Mouse (Mus musculus) adrenal gland (tissue): ENCODE measurements at regions not wholly inside any gene's neighbourhood (a gene's known extent, or its start where the extent isn't known, plus 50 kb on each side); places are given as distances from the start of the nearest gene placed in this dataset.

Experiments
- microRNA-seq, 2 experiments: library from miRNA; unstranded; fragments of <30 nt; microRNA quantifications; one replicate each; pipeline ENCODE4; 2019

Small RNAs in the stretch of these regions (microRNA-seq; reads per million reads assigned to microRNA genes)
- gene Gm26472 = 0 reads per million in 2 experiments
